Mouse (Mus musculus) E14TG2a.4 (cell line): Measurements from ENCODE around the gene Trim33.

Experiments used
- CTCF ChIP-seq: conservative IDR thresholded peaks from 2 replicates; pipeline ENCODE4 v1.5.1; 2014; ENCODE audit warnings: low read length
- NANOG ChIP-seq: IDR thresholded peaks from 2 replicates; pipeline ENCODE4 v1.6.1; 2014; ENCODE audit warnings: borderline replicate concordance, low read length, mixed read lengths
- POU5F1 ChIP-seq: IDR thresholded peaks from 2 replicates; pipeline ENCODE4 v1.6.1; 2014; ENCODE audit warnings: low read length, borderline replicate concordance

- no peak for TF ChIP-seq CTCF
- no peak for TF ChIP-seq NANOG
- TF ChIP-seq POU5F1 = no peak
These were observed 37.6 kb upstream of the Trim33 start for GRCm38 (mm10) chr3:103241524-103241923.
